Mouse (Mus musculus) embryonic stem cell, embryonic (primary cell): ENCODE results near the gene Arsb.

Experiments
- CTCF ChIA-PET, 4 experiments: fragments of 300-600 bp in 2 of 4; fragments of 350-600 bp in 2 of 4; sonication (Branson Sonifier 250); formaldehyde crosslinking; loops; one replicate each; lab custom pipeline; 2022; ENCODE audit warnings: inconsistent platforms in 2 of 4; lab: Charles Lee
- POLR2A ChIA-PET, 4 experiments: fragments of 300-600 bp in 2 of 4; fragments of 350-600 bp in 2 of 4; sonication (Branson Sonifier 250); formaldehyde crosslinking; loops; one replicate each; lab custom pipeline; 2022; ENCODE audit warnings: antibody characterized with exemption in 4 of 4, inconsistent platforms in 1 of 4; lab: Charles Lee

Gene Arsb

GRCm38 (mm10) chr13:93895430-93895829, 124.0 kb downstream of the Arsb start:
- ChIA-PET POLR2A (no interaction called here), CTCF (no interaction called here)

- ChIA-PET POLR2A (no interaction called here), CTCF (interaction anchor here in 1 of 4 experiments (0.6 kb wide), 1 partner anchor 9 kb away, joined by 3 read pairs; no protein-coding TSS in a partner anchor)
Measured at GRCm38 (mm10) chr13:93897943-93898826, 126.8 kb downstream of the Arsb start.

GRCm38 (mm10) chr13:93899378-93900256, 128.2 kb downstream of the Arsb start:
- ChIA-PET CTCF (no interaction called here), POLR2A (interaction anchor here in 1 of 4 experiments (0.6 kb wide), 1 partner anchor 104 kb away, joined by 3 read pairs; no protein-coding TSS in a partner anchor)

GRCm38 (mm10) chr13:93900934-93901626, 129.7 kb downstream of the Arsb start:
- ChIA-PET CTCF (interaction anchor here in 1 of 4 experiments (1.6 kb wide), 1 partner anchor 72 kb away, joined by 3 read pairs; no protein-coding TSS in a partner anchor), POLR2A (no interaction called here)

- CTCF ChIA-PET, result interaction anchor here in 1 of 4 experiments (1.6 kb wide), 1 partner anchor 73 kb away, joined by 3 read pairs; no protein-coding TSS in a partner anchor
- POLR2A ChIA-PET, result no interaction called here
Measured at GRCm38 (mm10) chr13:93902126-93902525, 130.7 kb downstream of the Arsb start.

- CTCF ChIA-PET, result interaction anchor here in 2 of 4 experiments (0.7 to 1.0 kb wide), 2 partner anchors 8 to 212 kb away, joined by 3 read pairs; no protein-coding TSS in a partner anchor
- POLR2A ChIA-PET, result interaction anchor here in 1 of 4 experiments (1.1 kb wide), 1 partner anchor 17 kb away, joined by 4 read pairs; no protein-coding TSS in a partner anchor
Measured at GRCm38 (mm10) chr13:93906552-93907245, 135.3 kb downstream of the Arsb start.

GRCm38 (mm10) chr13:93907971-93908370, 136.5 kb downstream of the Arsb start:
- ChIA-PET CTCF (no interaction called here), POLR2A (no interaction called here)

- POLR2A ChIA-PET, result no interaction called here
- CTCF ChIA-PET, result no interaction called here
Measured at GRCm38 (mm10) chr13:93909847-93910246, 138.4 kb downstream of the Arsb start.

- ChIA-PET POLR2A (no interaction called here), CTCF (no interaction called here)
Measured at GRCm38 (mm10) chr13:93911037-93911436, 139.6 kb downstream of the Arsb start.

GRCm38 (mm10) chr13:93912326-93912915, 141.0 kb downstream of the Arsb start:
- ChIA-PET POLR2A (interaction anchor here in 1 of 4 experiments (0.6 kb wide), 1 partner anchor 12 kb away, joined by 3 read pairs; no protein-coding TSS in a partner anchor), CTCF (interaction anchor here in 1 of 4 experiments (0.7 kb wide), 1 partner anchor 956 kb away, joined by 6 read pairs; no protein-coding TSS in a partner anchor)

GRCm38 (mm10) chr13:93914206-93914605, 142.8 kb downstream of the Arsb start:
- ChIA-PET POLR2A (no interaction called here), CTCF (no interaction called here)

- POLR2A ChIA-PET, result interaction anchor here in 1 of 4 experiments (0.6 kb wide), 1 partner anchor 113 kb away, joined by 4 read pairs; no protein-coding TSS in a partner anchor
Measured at GRCm38 (mm10) chr13:93915641-93916570, 144.5 kb downstream of the Arsb start.

GRCm38 (mm10) chr13:93919536-93919935, 148.1 kb downstream of the Arsb start:
- CTCF ChIA-PET, result no interaction called here
- POLR2A ChIA-PET, result no interaction called here

More at GRCm38 (mm10) chr13:93915641-93916570, 144.5 kb downstream of the Arsb start:
- CTCF ChIA-PET, result interaction anchor here in 1 of 4 experiments (0.6 kb wide), 1 partner anchor 144 kb away, joined by 3 read pairs; no protein-coding TSS in a partner anchor

GRCm38 (mm10) chr13:93920080-93920785, 148.8 kb downstream of the Arsb start:
- POLR2A ChIA-PET, result no interaction called here
- CTCF ChIA-PET, result no interaction called here

GRCm38 (mm10) chr13:93920786-93921300, 149.4 kb downstream of the Arsb start:
- ChIA-PET CTCF (no interaction called here), POLR2A (no interaction called here)
